Comparison of ENCODE assay signal across 7 mouse cellular contexts in genomic region chr4:150049157-150049513, GRCm38 (mm10). TPM values are rescaled to one million over a fixed set of nuclear protein-coding genes. Genes with fewer than 3 reads are reported as not detected.
DNase-seq lines count a peak whose midpoint lies in the region; ATAC-seq and TF ChIP-seq lines count a peak whose summit lies in the region.

No protein-coding gene starts in this region.

- H3K36me3 ChIP-seq in neural tube, embryonic 11.5 days (ENCODE audit: control insufficient read depth, insufficient read depth, low read length) = no peaks in the 10 kb centered on the region
- no peaks in the 10 kb centered on the region for H3K36me3 ChIP-seq in forebrain, embryonic 14.5 days (ENCODE audit: control insufficient read depth, insufficient read depth, low read length)
- H3K36me3 ChIP-seq in liver, embryonic 12.5 days = no peaks in the 10 kb centered on the region
- no peaks in the 10 kb centered on the region for H3K36me3 ChIP-seq in testis, adult 2 months (ENCODE audit: control insufficient read depth, insufficient read depth, low read length)

- H3K9me3 ChIP-seq in neural tube, embryonic 11.5 days (ENCODE audit: control insufficient read depth, low read length) = no peaks in the 10 kb centered on the region
- no peaks in the 10 kb centered on the region for H3K9me3 ChIP-seq in forebrain, embryonic 14.5 days (replicated peaks; ENCODE audit: control insufficient read depth, low read length)
- no peaks in the 10 kb centered on the region for H3K9me3 ChIP-seq in liver, embryonic 12.5 days (replicated peaks)

- peak overlapping the region; percentile 93 for H3K4me2 ChIP-seq in neural tube, embryonic 11.5 days (ENCODE audit: low read depth)
- H3K4me2 ChIP-seq in forebrain, embryonic 14.5 days (ENCODE audit: low read length) = peak overlapping the region; percentile 59
- H3K4me2 ChIP-seq in liver, embryonic 12.5 days = peak overlapping the region; percentile 57

- 15% methylated on average over 15 of the region's 15 CpGs for WGBS in neural tube, embryonic 11.5 days
- 22% methylated on average over 15 of the region's 15 CpGs for WGBS in forebrain, embryonic 14.5 days
- 13% methylated on average over 15 of the region's 15 CpGs for WGBS in liver, embryonic 12.5 days (ENCODE audit: insufficient replicate concordance)

- H3K4me1 ChIP-seq in neural tube, embryonic 11.5 days (ENCODE audit: control insufficient read depth, insufficient read depth, low read length) = peaks cover 14% of the 10 kb centered on the region
- H3K4me1 ChIP-seq in forebrain, embryonic 14.5 days (ENCODE audit: control insufficient read depth, insufficient read depth, low read length) = peaks cover 14% of the 10 kb centered on the region
- H3K4me1 ChIP-seq in liver, embryonic 12.5 days = peaks cover 14% of the 10 kb centered on the region
- peaks cover 9% of the 10 kb centered on the region for H3K4me1 ChIP-seq in testis, adult 2 months (ENCODE audit: control insufficient read depth, insufficient read depth, low read length)

- H3K4me3 ChIP-seq in neural tube, embryonic 11.5 days (ENCODE audit: low read depth, low read length) = peak overlapping the region; percentile 42
- H3K4me3 ChIP-seq in forebrain, embryonic 14.5 days (ENCODE audit: low read depth, low read length) = peak overlapping the region; percentile 39
- H3K4me3 ChIP-seq in liver, embryonic 12.5 days = peak overlapping the region; percentile 38
- H3K4me3 ChIP-seq in testis, adult 2 months (ENCODE audit: control insufficient read depth, low read depth, low read length) = peak overlapping the region; percentile 83

- ATAC-seq in neural tube, embryonic 11.5 days (ENCODE audit: insufficient read depth, low FRiP score, low TSS enrichment) = no peak
- ATAC-seq in forebrain, embryonic 14.5 days = no peak
- ATAC-seq in liver, embryonic 12.5 days = no peak
- no peak for ATAC-seq in frontal cortex, adult (ENCODE audit: low TSS enrichment)

- H3K27ac ChIP-seq in neural tube, embryonic 11.5 days (ENCODE audit: low read depth, low read length) = no peak overlapping the region
- no peak overlapping the region for H3K27ac ChIP-seq in forebrain, embryonic 14.5 days (ENCODE audit: low read depth, low read length)
- no peak overlapping the region for H3K27ac ChIP-seq in liver, embryonic 12.5 days
- peak overlapping the region; percentile 84 for H3K27ac ChIP-seq in testis, adult 2 months (ENCODE audit: control insufficient read depth, insufficient read depth, low read depth, low read length)

- peaks cover 23% of the 10 kb centered on the region for H3K27me3 ChIP-seq in neural tube, embryonic 11.5 days (ENCODE audit: control insufficient read depth, insufficient read depth, low read length)
- peaks cover 34% of the 10 kb centered on the region for H3K27me3 ChIP-seq in forebrain, embryonic 14.5 days (replicated peaks; ENCODE audit: control insufficient read depth, insufficient read depth, low read length)
- H3K27me3 ChIP-seq in liver, embryonic 12.5 days (replicated peaks) = peaks cover 84% of the 10 kb centered on the region
- no peaks in the 10 kb centered on the region for H3K27me3 ChIP-seq in testis, adult 2 months (ENCODE audit: control insufficient read depth, insufficient read depth, low read length)

- H3K9ac ChIP-seq in neural tube, embryonic 11.5 days (ENCODE audit: low read length) = peak overlapping the region; percentile 53
- H3K9ac ChIP-seq in forebrain, embryonic 14.5 days (ENCODE audit: low read length) = peak overlapping the region; percentile 50
- H3K9ac ChIP-seq in liver, embryonic 12.5 days = peak overlapping the region; percentile 22; the same call in 1 of the 2 replicates

- DNase-seq in neural tube, embryonic 11.5 days (ENCODE audit: low spot score) = no peak
- DNase-seq in neural tube, embryonic 10.5 days (ENCODE audit: extremely low spot score, low spot score) = no peak
- DNase-seq in forebrain, embryonic 14.5 days (ENCODE audit: low spot score) = no peak
- DNase-seq in spleen, postnatal 14 days (ENCODE audit: low spot score in 2 of 2) = no peak

- TF ChIP-seq CTCF in testis, adult 2 months (IDR thresholded peaks at IDR 0.05; ENCODE audit: control insufficient read depth, insufficient read depth, insufficient replicate concordance, low read depth, low read length) = no peak

- TF ChIP-seq POLR2A in testis, adult 2 months (IDR thresholded peaks at IDR 0.05; ENCODE audit: control insufficient read depth, low read depth, low read length) = no peak

RNA-seq across cellular contexts. Expression of gene Gpr157, which starts 38.0 kb away (rescaled TPM):
- polyA plus RNA-seq in neural tube, embryonic 11.5 days (2014; fragmentation: Nextera tagmentation; extraction: Ambion mirVana) = 0.24 and 0.28 TPM in 2 replicates
- polyA plus RNA-seq in forebrain, embryonic 14.5 days (2014; fragmentation: Nextera tagmentation; extraction: Ambion mirVana) = 0.05 and 0.06 TPM in 2 replicates
- polyA plus RNA-seq in liver, embryonic 12.5 days (2016; fragmentation: Nextera tagmentation; extraction: Ambion mirVana) = 0.18 and 0.37 TPM in 2 replicates
- 0.96 and 1.3 TPM in 2 replicates for polyA plus RNA-seq in testis, adult 2 months (2012; rRNA removed)

RNA-seq across cellular contexts. Expression of gene H6pd, which starts 40.3 kb away (rescaled TPM):
- 3.0 and 3.6 TPM in 2 replicates for polyA plus RNA-seq in neural tube, embryonic 11.5 days (2014; fragmentation: Nextera tagmentation; extraction: Ambion mirVana)
- polyA plus RNA-seq in forebrain, embryonic 14.5 days (2014; fragmentation: Nextera tagmentation; extraction: Ambion mirVana) = 1.5 and 1.8 TPM in 2 replicates
- 8.8 and 9.0 TPM in 2 replicates for polyA plus RNA-seq in liver, embryonic 12.5 days (2016; fragmentation: Nextera tagmentation; extraction: Ambion mirVana)
- 7.2 and 7.3 TPM in 2 replicates for polyA plus RNA-seq in testis, adult 2 months (2012; rRNA removed)
